Mouse (Mus musculus) frontal cortex, postnatal 36 days (tissue): ENCODE results near the gene Cnnm3.
"Not testable (repeated sequence)": the region's sequence is repeated elsewhere in the genome, so short reads cannot be mapped to it uniquely, and the experiment has no call there.

ENCODE experiments used
- DNase-seq, 2 experiments: peaks; one replicate each; pipeline ENCODE4 v3.0.0; 2022; ENCODE audit warnings: low spot score in 2 of 2

Gene Cnnm3

DNA sequence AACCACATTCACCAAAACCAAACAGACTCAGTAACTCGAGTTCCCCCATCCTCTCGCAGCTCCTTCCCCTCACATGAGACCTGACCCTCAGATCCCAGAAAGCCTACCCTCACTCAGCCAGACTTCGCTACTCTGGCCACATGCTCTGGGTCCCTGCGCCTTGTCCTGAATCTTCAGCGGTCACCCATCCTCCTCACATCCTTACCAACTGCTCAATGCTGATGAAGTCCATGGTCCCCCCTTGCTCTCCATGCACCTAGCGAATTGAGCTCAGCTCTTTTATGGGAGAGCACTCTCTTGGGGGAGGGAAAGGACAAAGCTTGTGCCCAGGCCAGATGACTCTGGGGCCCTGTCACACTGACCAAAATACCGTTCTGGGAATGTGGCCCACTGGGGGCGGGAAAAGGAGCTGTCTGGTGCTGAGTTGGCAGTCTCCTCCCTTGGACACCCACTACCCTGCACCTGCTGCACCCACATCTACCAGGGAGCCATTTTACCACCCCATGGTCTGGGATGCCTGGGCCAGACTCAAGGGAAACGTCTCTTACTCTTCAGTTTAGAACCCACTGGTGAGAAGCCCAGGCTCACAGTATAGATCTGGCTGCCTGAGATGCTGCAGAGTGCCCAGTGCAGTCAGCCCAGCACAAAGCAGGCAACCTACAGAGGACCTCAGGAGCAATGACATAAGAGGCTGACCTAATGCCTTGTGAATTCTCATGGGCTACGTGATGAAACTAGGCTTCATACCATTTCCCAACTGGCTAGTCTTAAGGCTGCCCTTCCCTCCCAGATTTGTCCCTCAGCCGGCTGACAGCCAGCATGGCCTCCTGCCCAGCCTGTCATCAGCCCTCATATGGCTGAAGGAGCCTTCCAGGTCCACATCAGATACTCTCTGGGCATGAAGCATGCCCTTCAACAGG is 24.1 kb downstream of the Cnnm3 start:
- no peak for DNase-seq

DNA sequence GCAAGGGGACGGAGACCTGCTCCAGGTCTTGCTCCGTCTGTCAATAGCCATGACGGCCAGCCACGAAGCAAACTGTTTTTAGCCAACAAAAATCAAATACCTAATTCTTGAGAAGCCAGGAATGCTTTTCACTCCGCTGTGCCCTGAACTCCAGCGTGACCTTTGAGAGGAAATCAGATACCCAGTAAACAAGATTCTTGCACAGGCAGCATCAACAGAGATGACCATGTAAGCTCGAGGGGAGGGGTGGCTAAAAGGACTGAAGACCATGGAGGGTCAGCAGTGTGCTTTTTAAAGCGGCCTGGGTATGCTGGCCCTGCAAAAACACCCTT is 24.7 kb downstream of the Cnnm3 start:
- no peak for DNase-seq

DNA sequence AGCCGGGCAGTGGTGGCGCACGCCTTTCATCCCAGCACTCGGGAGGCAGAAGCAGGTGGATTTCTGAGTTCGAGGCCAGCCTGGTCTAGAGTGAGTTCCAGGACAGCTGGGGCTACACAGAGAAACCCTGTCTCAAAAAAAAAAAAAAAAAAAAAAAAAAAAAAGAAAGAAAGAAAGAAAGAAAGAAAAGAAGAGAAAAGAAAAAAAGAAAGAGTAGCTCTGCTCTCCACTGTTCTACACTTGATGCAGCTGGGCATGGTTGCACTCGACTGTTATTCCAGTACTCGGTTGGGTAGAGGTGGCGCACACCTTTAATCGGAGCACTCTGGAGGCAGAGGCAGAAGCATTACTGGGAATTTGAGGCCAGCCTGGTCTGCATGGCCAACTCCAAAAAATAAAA is 25.1 kb downstream of the Cnnm3 start, which contains the start of gene Ankrd23:
Ankrd23 (minus strand) TSS at position 101 of the 400 bp plus-strand sequence.
- not testable (repeated sequence) for DNase-seq

DNA sequence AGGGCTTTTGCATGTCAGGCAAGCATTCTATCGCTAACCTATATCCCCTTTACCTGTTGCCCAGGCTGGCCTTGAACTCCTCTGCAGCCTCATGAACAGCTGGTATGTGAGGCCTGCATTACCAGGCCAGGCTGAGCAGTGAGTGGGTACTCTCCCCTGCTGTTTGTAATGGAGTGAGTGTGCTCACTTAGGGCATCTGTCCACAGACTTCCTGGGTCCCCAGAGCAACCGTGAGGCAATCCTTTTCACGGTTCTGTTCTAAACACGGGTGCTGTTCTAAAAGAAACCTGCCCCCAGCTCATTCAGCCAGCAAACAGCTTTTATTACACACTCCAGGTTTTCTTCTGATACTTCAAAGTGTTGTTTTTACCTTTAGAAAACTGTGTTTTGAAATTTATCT is 27.1 kb downstream of the Cnnm3 start:
- no peak for DNase-seq

DNA sequence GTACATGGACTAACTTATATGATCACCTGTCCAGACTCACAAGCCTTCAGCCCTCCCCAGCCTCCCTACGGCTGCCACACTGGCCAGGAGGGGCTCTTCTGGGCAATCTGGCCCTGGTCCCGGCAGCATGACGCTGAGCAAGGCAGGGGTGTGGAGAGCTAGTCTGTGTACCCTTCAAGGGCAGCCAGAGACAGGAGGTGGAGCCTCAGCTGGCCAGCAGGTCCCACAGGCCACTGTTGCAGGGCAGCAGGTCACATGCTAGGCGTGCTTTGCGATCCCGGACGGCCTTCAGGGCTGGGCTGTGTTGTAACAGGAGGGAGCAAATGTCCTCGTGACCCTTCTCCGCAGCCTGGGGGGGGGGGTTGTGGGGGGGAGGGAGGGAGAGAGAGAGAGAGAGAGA is 27.5 kb downstream of the Cnnm3 start, which contains the start of gene Gm42417:
Gm42417 (minus strand) TSS at position 244 of the 400 bp plus-strand sequence.
- no peak for DNase-seq

DNA sequence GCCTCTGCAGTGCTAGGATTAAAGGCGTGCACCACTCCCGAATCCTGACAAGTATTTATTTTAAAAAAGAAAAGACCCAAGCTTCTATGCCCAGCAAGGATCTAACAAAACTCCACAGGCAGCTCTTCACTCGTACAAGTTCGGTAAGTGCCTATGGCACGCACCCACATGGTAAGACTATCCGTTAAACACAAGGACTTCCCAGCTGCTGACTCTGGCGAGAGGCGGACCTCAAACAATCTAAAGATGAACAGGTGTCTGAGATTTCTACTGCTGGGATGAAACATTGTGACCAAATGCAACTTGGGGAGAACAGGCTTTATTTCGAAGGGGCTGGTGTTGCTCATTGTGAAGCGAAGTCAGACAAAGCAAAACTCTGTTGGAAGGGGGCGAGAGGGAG is 28.5 kb downstream of the Cnnm3 start:
- DNase-seq, result no peak

DNA sequence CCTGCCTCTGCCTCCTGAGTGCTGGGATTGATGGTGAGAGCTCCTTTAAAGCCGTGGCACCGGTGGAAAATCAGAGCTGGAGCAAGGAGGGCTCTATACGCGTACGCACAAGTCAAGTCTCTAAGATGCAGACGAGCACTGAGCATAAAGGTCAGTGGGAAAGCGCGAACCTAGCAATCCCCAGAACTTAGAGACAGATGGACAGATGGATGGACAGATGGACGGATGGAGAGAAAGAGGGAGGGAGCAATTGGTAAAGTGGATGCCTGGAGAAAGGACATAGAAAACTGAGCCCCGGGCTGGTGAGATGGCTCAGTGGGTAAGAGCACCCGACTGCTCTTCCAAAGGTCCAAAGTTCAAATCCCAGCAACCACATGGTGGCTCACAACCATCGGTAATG is 29.1 kb downstream of the Cnnm3 start:
- DNase-seq, result no peak

DNA sequence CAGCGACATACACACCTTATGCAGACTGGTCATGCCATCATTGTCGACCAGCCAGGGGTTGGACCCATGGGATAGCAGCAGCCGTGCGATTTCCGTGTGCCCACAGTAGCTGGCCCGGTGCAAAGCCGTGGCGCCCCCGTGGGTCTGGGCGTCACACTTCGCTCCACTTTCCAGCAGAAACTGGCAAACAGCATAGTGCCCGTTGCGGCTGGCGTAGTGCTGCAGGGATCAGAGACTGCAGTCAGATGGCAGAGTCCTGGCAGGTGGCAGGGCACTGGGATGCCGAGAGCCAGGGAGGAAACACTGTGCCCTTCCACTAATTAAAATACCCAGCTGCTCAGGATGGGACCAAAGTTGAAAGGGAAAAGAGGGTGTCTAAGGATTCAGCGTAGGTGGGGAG is 30.2 kb downstream of the Cnnm3 start:
- no peak for DNase-seq

DNA sequence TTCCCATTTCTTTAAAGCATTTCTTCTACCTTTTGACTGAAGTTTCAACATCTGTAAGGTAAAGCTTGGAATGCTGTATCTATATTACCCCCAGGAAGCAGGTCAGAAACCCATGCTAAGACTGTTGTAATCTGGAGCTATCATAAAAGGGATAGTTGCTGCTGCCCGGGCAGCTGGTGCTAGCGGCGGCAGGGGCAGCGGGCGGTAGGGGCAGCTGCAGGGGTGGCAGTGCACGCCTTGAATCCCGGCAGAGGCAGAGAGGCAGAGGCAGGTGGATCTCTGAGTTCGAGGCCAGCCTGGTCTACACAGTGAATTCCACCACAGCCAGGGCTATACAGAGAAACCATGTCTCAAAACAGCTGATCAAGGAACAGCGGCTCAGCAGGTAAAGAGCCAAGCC is 31.3 kb downstream of the Cnnm3 start:
- no peak for DNase-seq

DNA sequence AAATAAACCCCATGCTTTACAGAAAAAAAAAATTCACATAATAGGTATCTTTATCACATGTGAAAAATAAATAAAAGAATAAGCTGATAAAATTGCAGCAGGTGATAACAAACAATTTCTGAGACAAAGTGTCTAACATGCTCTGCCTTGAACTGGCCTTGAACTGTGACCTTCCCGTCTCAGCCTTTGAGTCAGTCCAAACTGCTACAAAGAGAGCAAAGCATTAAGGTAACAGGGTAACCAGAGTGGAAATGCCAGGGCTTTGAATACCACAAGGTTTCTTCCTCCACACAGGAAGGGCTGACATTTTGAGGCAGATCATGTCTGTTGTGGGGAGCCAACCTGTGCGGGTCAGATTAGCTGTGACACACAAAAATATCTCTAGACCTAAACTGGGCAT is 33.7 kb downstream of the Cnnm3 start:
- no peak for DNase-seq

DNA sequence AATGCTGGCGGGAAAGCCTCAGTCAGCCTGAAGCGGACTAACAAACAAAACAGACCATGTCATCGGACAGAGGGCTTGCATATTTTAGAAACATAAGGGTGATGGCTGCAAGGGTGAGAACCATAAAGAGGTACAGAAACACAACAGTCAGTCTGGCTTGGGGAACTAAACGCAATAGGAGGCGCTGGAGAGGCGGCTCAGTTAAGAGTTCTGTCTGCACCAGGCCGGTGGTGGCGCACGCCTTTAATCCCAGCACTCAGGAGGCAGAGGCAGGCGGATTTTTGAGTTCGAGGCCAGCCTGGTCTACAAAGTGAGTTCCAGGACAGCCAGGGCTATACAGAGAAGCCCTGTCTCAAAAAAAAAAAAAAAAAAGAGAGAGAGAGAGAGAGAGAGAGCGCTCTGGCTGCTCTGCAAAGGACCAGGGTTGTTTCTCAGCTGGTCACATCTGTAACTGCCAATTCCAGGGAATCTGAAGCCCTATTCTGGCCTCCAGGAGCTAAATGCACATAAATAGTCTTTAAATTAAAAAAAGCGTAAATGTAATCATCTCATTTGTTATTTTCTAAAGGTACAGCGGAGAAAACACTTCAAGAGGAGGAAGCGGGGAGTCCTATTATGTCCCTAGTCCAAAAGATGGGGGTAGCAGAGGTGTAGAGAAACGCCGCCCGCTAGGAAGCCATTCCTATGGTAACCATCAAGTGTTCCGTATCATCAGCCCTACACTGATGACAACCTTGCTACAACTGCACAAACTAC is 34.4 kb downstream of the Cnnm3 start:
- no peak for DNase-seq

DNA sequence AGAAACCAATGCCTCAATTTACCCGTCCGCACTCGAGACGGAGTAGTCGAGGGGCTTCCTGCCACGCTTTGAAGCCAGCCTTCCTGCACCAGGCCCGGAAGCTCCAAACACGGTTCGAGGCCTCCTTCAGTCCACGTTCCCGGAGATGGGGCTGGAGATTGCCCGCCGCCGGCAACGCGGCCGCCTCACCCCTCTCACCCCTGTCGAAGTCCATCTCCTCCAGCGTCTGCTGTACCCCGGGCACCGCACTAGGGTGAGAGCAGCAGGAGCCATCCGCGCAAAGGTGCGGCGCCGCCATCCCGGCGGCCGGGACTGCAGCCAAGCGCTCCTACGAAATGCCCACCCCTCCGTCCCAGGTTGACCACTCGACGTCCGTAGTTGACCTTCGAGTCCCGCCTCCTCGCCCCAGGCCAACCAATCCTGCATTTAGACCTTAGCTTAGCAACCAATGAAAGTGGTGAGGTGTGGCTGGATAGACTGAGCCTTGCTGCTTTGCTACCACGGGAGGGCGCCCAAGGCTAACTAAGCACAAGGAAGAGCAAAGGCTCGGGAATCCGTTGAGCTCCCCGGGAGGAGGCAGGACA is 35.3 kb downstream of the Cnnm3 start, which contains the start of gene Ankrd39:
Ankrd39 (minus strand) TSS at position 558 of the 584 bp plus-strand sequence.
- DNase-seq, result peak; percentile 96 to 98

DNA sequence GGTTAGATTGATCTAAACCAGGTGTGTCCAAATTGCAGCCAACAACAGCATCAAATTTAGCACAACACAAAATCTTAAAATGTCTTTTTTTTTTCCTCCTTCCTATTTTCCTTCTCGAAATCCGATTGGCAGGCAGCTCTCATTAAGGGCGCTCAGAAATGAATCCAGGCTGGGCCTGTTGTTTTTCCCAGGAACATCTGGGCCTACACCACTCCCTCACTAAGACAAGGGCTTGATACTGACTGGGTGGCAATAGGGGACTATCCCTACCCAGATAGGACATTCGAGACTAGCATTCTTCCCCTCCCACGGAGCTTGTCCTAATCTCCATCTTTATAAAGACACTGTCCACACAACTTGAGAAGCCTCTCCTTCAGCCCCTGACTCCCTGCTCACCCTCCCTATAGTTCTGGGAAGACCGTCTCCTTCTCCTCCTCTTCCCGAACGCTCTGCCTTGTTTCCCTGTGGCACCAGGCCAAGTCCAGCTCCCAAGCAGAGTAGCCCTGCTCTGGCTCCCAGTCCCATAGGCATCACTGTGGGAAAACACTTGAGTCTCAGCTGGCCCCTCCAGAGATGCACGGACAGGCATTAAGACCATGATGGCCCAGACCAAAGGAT is 36.4 kb downstream of the Cnnm3 start:
- peak in 1 of 2 experiments; percentile 33 for DNase-seq

DNA sequence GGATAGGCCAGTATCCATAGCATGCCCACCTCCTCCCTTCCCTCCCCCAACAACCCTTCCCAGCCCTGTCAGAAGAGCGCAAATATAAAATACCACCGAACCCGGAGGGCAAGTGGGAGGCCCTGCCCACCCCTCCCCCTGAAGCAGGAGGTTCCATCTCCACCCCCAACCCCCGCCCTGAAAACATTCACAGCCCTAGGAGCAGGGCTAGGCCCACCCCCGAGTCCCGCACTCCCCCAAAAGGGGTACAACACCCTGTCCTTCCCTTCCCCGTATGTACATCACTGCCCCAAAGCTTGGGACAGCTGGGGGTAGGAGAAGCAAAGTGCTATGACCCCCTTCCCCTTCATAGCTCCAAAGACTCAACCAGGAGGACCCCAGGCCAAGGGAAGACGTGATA is 37.1 kb downstream of the Cnnm3 start:
- no peak for DNase-seq

DNA sequence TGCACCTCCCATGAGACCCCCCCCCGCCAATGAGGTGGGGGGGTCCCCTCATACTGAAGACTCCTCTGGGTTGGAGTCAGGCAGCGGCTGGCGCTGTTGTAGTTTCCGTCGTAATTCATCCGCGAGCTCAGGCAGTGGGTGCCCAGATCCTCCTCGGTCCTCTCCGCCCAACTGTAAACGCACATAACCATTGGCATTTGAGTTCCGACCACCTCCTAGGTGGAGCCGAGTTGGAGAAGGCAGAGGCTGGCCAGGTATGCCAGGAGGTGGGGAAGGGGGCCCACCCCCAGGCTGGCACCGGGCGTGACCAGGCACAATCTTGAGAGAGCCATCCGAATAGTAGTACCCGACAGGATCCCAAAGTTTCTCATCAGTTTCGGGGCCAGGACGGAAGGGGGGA is 37.8 kb downstream of the Cnnm3 start:
- DNase-seq, result no peak

DNA sequence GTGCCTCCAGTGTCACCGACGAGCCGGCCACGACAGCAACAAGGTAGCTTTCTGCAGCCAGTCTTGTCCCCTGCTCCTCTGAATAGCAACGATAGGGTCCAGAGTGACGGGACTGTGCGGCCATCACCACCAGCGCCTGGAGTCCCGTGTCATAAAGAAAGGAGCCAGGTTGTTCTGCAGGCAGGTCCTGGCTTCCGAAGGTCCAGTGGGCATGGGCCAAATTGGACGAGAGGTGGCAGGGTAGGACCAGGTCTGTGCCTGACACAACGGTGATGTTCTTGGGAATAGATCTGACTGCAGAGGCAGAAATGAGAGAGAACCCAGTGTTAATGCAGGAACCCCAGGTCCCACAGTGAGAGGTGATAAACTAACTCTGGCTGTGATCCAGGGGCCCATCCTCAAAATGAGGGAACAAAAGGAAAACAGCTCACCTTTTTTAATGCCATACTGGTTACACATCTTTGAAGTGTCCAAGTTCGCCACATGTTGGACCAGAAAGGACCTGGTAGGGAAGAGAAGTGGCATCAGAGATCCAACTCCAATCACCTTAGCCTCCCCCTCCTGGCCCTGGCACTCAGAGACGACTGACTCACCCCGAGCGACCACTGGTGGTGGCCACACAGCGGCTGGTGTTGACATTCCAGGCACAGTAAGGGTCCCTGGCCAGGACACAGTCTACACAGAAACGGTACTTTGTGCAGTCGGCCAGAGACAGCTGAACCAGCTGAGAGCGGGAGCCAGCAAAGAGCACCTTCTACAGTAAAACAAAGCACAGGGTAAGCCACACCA is 38.6 kb downstream of the Cnnm3 start:
- no peak for DNase-seq

DNA sequence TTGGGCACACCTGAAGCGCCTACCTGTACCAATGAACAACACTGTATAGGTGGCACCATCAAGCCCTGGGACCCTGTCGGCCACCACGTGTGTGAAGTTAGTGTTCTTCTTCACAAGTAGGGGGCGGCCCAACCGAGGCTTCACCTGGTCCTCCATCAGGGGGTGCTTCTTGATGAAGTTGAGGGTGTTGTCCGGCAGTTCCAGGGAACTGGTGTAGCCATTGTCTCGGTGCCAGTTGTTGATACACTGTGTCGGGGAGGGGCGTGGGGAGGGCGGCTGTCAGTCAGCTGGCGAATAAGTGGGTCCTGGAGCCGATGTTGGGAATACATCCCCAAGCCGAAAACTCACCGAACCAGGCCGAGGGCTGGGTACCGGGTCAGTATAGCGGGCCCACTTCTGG is 40.2 kb downstream of the Cnnm3 start:
- no peak for DNase-seq

DNA sequence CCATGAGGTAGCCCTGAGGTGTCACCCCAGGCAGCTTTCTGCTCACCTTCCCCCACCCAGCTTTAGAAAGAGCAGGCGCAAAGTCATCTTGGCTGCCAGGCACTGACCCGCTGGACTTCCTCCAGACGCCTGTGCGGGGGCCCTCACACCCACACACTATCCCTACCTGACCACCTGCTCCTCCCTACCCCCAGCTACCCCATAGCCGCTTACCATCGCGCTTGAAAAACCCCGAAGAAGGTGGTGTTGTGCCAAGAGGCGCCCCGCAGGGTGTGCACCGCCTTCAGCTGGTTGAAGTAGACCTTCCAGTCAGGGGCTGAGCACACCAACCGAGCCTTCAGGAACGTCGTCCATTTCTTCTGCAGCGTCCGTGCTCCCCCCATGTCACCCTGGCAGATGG is 40.8 kb downstream of the Cnnm3 start:
- no peak for DNase-seq

DNA sequence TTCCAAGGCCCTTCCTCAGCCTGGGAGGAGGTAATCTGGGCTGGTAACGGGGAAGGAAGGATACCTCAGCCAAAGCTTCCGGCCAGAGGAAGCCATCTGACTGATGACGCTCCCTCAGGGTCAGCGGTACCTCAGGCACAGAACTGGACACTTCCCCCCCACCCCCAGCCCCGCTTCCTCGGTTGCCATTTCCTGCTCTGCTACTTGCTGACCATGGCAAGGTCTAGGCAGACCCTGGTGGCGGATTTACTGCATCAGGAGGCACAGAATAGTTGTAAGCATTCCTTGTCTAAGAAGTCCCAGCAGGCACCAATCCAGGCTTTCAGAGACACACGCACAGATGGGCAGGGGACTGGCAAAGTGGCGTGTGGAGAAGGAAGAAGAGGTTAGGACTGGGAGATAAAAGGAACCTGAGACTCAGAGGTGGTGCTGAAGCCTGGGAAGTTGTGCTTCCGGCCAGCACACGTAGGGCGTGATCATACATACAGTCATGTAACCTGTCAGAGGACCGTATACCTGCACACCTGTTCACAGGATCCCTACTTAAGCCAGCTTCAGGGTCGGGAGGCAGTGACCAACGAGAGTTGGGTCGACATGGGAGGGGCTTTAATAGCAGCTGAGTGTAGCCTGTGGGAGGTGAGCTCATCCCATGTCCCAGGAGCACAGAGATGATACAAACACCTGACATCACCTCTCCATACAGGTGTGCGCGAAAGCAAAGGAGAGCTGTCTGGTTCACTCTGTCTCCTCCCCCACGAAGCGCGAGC is 43.1 kb downstream of the Cnnm3 start:
- DNase-seq, result no peak

DNA sequence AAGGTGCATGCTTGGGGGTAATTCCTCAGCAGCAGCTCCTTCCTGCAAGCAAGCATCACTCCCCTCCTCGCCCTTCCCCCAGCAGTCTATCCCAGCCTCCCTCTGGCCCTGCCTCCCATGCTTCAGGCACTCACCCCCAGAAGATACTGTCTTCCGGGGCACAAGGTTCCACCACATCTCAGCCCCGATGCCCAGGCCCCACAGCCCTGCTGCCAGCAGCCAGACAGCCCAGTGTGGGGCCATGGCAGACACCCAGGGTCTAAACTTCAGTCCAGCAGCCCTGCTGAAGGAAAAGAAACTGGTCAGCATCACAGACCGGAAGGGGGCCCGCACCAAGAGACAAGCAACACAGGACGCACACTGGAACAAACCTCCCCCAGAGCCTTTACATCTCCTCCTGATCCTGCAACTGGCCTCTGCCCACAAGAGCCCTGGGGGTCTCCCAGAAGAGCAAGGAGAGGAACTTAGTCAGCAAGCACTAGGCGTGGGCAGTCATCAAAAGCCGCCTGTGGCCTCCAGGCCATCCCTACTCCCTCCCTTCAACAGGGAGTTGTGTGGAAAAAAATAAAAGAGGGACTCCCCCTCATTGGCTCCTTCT is 44.2 kb downstream of the Cnnm3 start:
- no peak for DNase-seq
